Mouse (Mus musculus) forebrain, embryonic 12.5 days (tissue): ENCODE results near the gene Cdc42. TPM values are rescaled to one million over a fixed set of nuclear protein-coding genes. Genes with fewer than 3 reads are reported as not detected.

Experiments
- ATAC-seq: fragments of 200-750 bp; cut with Nextera tagmentation; 2 replicates; pipeline ENCODE4 v1.8.0; 2017; ENCODE audit warnings: moderate TSS enrichment; ENCODE audit not compliant: low FRiP score
- H3K27ac ChIP-seq: fragments of 300-500 bp; sonication (generic); 2 replicates; pipeline ENCODE4 v1.5.1; 2016; ENCODE audit warnings: mild to moderate bottlenecking
- H3K27me3 ChIP-seq: fragments of 300-500 bp; sonication (generic); 2 replicates; pipeline ENCODE4 v1.6.1; 2016; ENCODE audit warnings: mild to moderate bottlenecking
- H3K36me3 ChIP-seq: fragments of 300-500 bp; sonication (generic); replicated peaks from 2 replicates; pipeline ENCODE4 v1.6.1; 2016; ENCODE audit warnings: mild to moderate bottlenecking
- H3K4me1 ChIP-seq: fragments of 300-500 bp; sonication (generic); 2 replicates; pipeline ENCODE4 v1.6.1; 2016
- H3K4me2 ChIP-seq: fragments of 300-500 bp; sonication (generic); 2 replicates; pipeline ENCODE4 v1.6.1; 2016; ENCODE audit warnings: mild to moderate bottlenecking, moderate library complexity
- H3K4me3 ChIP-seq: fragments of 300-500 bp; sonication (generic); replicated peaks from 2 replicates; pipeline ENCODE4 v1.5.1; 2016; ENCODE audit warnings: mild to moderate bottlenecking
- H3K9ac ChIP-seq: fragments of 300-500 bp; sonication (generic); 2 replicates; pipeline ENCODE4 v1.6.1; 2016; ENCODE audit warnings: mild to moderate bottlenecking
- H3K9me3 ChIP-seq: fragments of 300-500 bp; sonication (generic); 2 replicates; pipeline ENCODE4 v1.6.1; 2016
- WGBS: fragments of 180-500 bp; shearing (Covaris S2); methylation state at CpG from one replicate; pipeline ENCODE4 v1.1.7; 2016; 5-methylcytosine and 5-hydroxymethylcytosine counted together
- polyA plus RNA-seq: library from polyadenylated mRNA; unstranded; fragments of >200 nt; fragmentation: Nextera tagmentation; extraction: Ambion mirVana; gene quantifications from 2 replicates; pipeline ENCODE4 v1.2.1, GENCODE M21; 2016

Cdc42 gene
- polyA plus RNA-seq, 1 experiment from 2014 or later: 584 TPM

DNA sequence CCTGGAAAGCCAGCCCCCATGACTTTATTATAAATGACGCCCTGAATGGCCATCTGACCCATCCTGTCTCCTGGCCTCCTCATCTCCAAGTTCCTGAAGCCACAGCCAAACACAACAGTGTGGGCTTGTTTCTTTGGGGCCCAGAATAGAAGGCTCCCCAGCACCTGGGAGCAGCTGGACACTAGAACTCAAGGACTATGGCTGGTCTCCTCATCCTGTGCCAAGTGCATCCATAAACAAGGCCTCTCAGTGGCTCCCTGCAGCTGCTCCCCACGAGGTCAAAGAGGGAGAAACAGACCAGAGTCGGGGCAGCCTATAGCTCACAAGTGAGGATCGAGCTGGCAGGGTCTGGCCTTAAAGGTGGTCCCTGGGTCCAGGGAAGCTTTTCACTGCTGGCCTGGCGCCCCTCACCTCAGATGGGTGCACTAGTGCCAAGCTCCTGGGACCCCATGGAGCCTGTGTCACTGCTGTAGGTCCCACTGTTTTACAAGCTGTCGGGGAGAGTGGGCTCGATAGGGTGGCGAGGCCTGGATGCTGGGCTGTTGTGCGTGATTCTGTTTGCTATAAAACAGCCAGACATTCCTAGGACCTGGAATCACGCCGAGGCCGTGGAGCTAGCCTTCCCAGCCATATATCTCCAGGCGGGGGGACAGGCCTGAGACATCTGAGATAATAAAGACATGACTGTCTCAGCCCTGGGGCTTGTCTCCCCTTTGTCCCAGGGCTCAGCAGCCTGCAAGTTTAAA, 51.5 kb downstream of the Cdc42 start:
- no peak overlapping the region for H3K4me3 ChIP-seq
- no peak overlapping the region for H3K9ac ChIP-seq
- no peak for ATAC-seq
- 84% methylated on average over 13 of the region's 13 CpGs for WGBS
- H3K27ac ChIP-seq: no peak overlapping the region
- H3K27me3 ChIP-seq: no peaks in the 10 kb centered on the region
- H3K4me2 ChIP-seq: no peak overlapping the region
- no peaks in the 10 kb centered on the region for H3K36me3 ChIP-seq
- peaks cover 36% of the 10 kb centered on the region for H3K4me1 ChIP-seq
- H3K9me3 ChIP-seq: no peaks in the 10 kb centered on the region

DNA sequence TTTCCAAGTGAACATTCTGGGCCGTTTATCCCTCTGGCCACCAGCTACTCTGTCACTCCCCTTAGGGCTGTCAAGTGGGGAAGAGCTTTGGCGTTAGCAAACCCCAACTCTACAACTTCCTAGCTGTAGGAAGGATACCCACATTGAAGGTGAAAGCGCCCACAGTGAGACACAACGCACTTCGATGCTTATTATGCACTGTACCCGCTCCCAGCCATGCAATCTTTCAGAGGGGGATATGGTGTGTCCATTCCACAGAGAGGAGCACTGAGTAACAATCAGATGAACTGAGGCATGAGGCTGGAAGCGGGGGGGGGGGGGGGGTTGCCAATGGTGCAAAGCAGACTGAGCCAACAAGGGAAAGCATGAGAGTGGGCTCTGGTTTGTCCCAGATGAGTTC, 52.5 kb downstream of the Cdc42 start:
- no peaks in the 10 kb centered on the region for H3K27me3 ChIP-seq
- no peak overlapping the region for H3K4me3 ChIP-seq
- H3K4me1 ChIP-seq: peaks cover 32% of the 10 kb centered on the region
- 89% methylated on average over 7 of the region's 7 CpGs for WGBS
- ATAC-seq: no peak
- H3K4me2 ChIP-seq: no peak overlapping the region
- no peak overlapping the region for H3K27ac ChIP-seq
- 0 out of 2 replicates have a peak overlapping the region, but pooled peaks have one; percentile 17 for H3K9ac ChIP-seq
- no peaks in the 10 kb centered on the region for H3K9me3 ChIP-seq
- no peaks in the 10 kb centered on the region for H3K36me3 ChIP-seq

DNA sequence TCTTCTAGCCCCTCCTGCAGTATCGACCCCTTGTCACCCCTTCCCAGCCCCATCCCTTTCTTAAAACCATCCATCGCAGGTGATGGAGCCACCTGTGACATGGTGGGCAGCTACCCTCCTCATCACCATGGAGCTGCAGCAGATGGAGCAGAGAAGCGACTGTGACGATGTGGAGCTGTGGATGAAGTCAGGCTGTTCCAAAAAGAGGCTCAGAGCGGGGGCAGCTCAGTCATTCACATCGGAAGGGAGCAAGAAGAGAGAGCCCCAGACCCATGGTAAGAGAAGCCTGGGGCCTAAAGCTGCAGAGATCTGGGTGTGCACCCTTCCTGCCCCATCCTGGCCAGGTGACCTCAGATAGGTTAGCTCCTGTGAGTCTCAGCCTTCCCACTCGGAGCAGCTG, 53.4 kb downstream of the Cdc42 start:
- H3K36me3 ChIP-seq: no peaks in the 10 kb centered on the region
- H3K9me3 ChIP-seq: no peaks in the 10 kb centered on the region
- no peak overlapping the region for H3K4me3 ChIP-seq
- ATAC-seq: no peak
- H3K27me3 ChIP-seq: no peaks in the 10 kb centered on the region
- H3K4me2 ChIP-seq: no peak overlapping the region
- no peak overlapping the region for H3K9ac ChIP-seq
- peaks cover 32% of the 10 kb centered on the region for H3K4me1 ChIP-seq
- H3K27ac ChIP-seq: no peak overlapping the region
- 92% methylated on average over 7 of the region's 7 CpGs for WGBS

DNA sequence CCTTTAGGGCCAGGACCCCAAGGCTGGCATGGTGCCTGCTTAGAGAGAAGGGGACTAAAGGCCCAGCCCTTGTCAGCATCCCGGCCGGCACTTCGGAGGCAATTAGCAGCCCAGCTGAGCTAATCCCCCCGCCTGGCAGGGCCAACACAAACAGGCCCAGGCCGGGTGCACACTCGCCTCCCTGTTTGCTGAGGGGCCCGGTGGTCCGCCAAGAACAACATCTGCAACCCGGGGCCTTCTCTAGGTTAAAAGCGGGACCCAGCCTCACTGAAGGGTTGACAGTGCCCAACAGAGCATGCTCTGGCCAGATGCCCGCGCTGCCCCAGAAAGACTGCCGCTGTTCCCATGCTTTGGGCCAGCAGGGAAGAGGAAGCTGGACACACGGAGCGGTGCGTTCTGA, 55.9 kb downstream of the Cdc42 start:
- Histone ChIP-seq H3K27me3 (no peaks in the 10 kb centered on the region), H3K9ac (no peak overlapping the region), H3K36me3 (no peaks in the 10 kb centered on the region), H3K27ac (peak overlapping the region; percentile 56; the same call in 1 of the 2 replicates), H3K9me3 (no peaks in the 10 kb centered on the region), H3K4me1 (peaks cover 23% of the 10 kb centered on the region), H3K4me3 (no peak overlapping the region), H3K4me2 (no peak overlapping the region)
- 48% methylated on average over 16 of the region's 16 CpGs for WGBS
- no peak for ATAC-seq

DNA sequence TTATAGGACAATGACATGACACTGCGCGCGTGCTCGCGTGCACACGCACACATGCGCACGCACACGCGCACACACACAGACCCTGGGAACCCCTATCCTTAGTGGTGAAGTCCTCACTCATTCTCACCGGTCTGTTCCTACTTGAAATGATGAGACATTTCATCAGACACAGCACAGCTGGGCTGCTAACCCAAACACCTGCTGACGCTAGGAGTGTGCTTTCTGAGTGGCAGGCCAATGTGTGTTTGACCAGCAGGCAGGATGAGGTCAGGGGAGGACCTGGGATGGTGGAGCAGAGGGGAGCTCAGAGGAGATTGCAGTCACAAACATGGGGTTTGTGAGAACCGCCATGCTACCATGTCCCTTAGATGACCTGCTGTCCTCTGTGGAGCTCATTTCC, 57.3 kb downstream of the Cdc42 start:
- H3K4me2 ChIP-seq: no peak overlapping the region
- 95% methylated on average over 13 of the region's 13 CpGs for WGBS

DNA sequence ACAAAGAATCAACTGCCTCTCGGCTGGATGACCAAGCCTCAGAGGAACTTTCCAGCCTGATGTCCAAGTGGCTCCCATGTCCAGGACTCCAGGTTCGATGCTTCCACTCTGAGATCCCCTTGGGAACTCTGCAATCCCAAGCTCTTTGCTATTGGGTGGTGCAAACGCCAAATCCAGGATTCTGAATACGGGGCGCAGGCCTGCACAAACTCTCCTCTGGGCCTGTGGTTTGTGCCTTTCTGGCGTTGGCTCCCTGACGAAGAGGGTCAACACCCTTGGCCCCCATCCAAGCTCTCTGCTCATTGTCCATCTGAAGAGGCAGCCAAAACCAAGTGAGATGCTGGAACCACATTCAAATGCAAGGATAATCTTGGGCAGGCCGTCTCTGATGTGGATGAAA, 59.1 kb downstream of the Cdc42 start:
- H3K36me3 ChIP-seq: no peaks in the 10 kb centered on the region
- no peak overlapping the region for H3K9ac ChIP-seq
- H3K9me3 ChIP-seq: no peaks in the 10 kb centered on the region
- H3K4me1 ChIP-seq: peaks cover 14% of the 10 kb centered on the region
- no peak for ATAC-seq
- no peak overlapping the region for H3K4me3 ChIP-seq
- no peak overlapping the region for H3K27ac ChIP-seq
- H3K27me3 ChIP-seq: no peaks in the 10 kb centered on the region
- H3K4me2 ChIP-seq: no peak overlapping the region
- WGBS: 89% methylated on average over 8 of the region's 8 CpGs

More for the DNA sequence above, 57.3 kb downstream of the Cdc42 start:
- Histone ChIP-seq H3K27ac (no peak overlapping the region), H3K4me1 (peaks cover 14% of the 10 kb centered on the region), H3K4me3 (no peak overlapping the region), H3K9ac (no peak overlapping the region), H3K27me3 (no peaks in the 10 kb centered on the region), H3K36me3 (no peaks in the 10 kb centered on the region), H3K9me3 (no peaks in the 10 kb centered on the region)
- no peak for ATAC-seq

DNA sequence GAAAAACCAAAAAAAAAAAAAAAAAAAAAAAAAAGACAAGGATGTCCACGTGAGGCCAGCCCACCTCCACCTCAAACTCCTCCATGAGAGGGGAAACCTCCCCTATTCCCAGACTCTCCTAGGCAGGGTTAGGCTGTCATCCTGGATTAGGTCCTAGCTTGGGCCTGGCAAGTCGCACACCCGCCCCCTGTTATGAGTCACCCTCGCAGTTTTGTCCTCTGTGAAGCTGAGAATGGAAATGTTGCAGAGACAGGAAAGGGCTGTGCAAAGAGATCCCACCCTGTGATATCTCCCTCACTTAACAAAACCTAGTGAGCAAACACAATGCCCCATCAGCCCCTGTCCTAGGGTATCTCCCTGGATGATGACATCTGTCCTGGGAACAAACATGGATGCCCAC, 59.9 kb downstream of the Cdc42 start:
- Histone ChIP-seq H3K36me3 (no peaks in the 10 kb centered on the region), H3K9ac (no peak overlapping the region), H3K9me3 (no peaks in the 10 kb centered on the region), H3K27ac (no peak overlapping the region), H3K4me3 (no peak overlapping the region), H3K4me2 (no peak overlapping the region), H3K4me1 (peaks cover 14% of the 10 kb centered on the region), H3K27me3 (no peaks in the 10 kb centered on the region)
- 87% methylated on average over 4 of the region's 4 CpGs for WGBS
- no peak for ATAC-seq

DNA sequence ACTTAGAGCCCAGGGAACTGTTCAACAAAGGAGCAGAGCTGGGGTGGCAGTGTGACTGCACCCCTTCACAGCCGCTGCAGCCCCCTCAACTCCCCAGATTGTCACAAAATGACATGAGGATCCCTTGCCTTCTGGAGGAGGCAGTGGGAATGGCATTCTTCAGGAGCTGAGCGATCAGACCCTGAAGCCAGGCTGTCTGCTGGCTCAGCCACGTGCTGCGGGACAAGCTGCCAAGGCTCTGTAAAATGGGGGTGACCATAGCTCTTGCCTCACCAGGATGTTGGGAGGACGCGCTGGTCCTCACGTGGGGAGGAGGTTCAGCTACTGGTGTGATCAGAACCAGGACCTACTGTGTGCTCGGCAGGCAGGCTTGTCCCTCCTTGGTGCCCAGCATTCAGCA, 62.6 kb downstream of the Cdc42 start:
- Histone ChIP-seq H3K4me3 (no peak overlapping the region), H3K27ac (no peak overlapping the region), H3K9me3 (no peaks in the 10 kb centered on the region), H3K4me2 (no peak overlapping the region), H3K36me3 (no peaks in the 10 kb centered on the region), H3K4me1 (no peaks in the 10 kb centered on the region), H3K9ac (no peak overlapping the region), H3K27me3 (no peaks in the 10 kb centered on the region)
- WGBS: 85% methylated on average over 8 of the region's 8 CpGs
- ATAC-seq: no peak

DNA sequence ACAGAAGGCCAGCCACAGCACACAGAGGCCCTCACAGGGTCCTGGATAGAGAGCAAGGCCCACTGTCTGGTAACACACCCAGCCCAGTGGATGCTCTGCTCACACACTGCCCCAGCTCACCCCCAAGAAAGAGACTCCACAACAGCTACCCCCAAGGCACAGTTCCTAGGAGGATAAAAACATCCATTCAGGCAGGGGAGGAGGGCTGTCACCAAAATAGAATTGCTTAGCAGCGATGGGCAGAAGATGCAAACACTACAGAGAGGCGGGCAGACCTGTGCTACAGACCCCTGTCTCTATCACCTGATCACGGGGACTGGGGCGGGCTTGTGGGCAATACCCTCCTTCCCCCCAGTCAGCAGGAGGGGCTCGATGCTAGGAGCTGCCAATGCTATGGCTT, 63.0 kb downstream of the Cdc42 start:
- Histone ChIP-seq H3K27ac (no peak overlapping the region), H3K27me3 (no peaks in the 10 kb centered on the region), H3K4me2 (no peak overlapping the region), H3K9me3 (no peaks in the 10 kb centered on the region), H3K9ac (no peak overlapping the region), H3K36me3 (no peaks in the 10 kb centered on the region), H3K4me3 (no peak overlapping the region), H3K4me1 (no peaks in the 10 kb centered on the region)
- no peak for ATAC-seq
- 85% methylated on average over 5 of the region's 5 CpGs for WGBS

DNA sequence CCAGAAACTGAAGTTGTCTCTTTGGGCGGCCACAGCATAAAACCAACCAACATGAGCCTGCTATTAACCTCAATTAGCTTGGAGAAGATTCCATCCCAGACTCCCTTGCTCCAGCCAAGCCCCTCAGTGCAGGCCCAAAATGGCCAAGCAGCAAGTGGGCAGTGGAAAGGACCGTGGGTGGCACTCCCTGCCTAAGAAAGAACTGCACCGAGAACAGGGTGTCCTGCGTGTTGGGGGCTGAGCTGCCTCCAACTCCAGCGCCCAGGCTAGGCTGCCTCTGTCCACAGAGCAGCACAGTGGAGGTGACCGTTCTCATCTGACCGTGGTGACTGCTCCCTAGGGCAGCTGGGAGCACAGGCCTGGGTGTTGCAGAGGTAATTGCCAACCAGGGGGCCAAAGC, 63.5 kb downstream of the Cdc42 start:
- Histone ChIP-seq H3K4me3 (no peak overlapping the region), H3K36me3 (no peaks in the 10 kb centered on the region), H3K9ac (no peak overlapping the region), H3K4me1 (no peaks in the 10 kb centered on the region), H3K27me3 (0 out of 2 replicates have a peak, but pooled peaks cover 4% of the 10 kb centered on the region), H3K27ac (no peak overlapping the region), H3K4me2 (no peak overlapping the region), H3K9me3 (no peaks in the 10 kb centered on the region)
- WGBS: 86% methylated on average over 7 of the region's 7 CpGs
- no peak for ATAC-seq

DNA sequence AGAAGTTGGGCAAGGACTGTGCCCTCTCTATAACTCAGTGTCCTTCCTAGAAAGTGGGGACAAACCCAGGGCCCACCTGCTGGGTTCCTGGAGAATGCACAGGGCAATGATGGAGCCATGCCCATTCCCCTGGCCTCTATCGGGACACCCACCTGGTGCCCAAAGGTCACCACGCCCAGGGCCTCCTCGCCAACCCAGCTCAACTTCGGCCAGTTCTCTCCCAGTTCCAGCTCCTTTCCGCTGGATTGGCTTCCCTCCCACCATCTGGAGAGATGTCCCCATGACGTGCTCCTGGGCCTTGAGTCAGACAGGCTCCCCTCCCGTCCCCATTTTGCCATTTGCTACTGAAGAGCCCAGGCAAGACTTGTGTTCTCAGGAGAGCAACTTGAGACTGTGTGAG, 64.9 kb downstream of the Cdc42 start:
- H3K4me1 ChIP-seq: no peaks in the 10 kb centered on the region

DNA sequence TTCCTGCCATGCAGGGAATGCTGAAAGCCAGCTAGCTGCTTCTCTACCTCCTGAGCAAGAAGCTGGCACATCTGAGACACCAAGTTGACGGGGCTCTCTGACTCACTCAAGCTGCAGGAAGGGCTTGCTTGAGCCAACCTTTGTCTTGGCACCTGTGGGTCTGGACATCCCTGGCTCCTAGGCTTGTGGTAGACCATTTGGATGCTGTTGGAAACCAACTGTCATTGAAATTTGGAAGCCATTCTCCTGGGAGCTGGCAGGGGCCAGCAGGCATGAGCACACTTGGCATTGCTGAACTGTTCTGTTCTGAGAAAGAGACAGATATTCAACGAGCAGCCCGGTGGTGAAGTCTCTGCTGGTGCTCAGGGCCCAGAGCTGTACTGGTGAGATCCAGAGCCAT, 67.3 kb downstream of the Cdc42 start:
- Histone ChIP-seq H3K4me3 (no peak overlapping the region), H3K27me3 (peaks cover 20% of the 10 kb centered on the region), H3K9ac (no peak overlapping the region), H3K9me3 (no peaks in the 10 kb centered on the region), H3K36me3 (no peaks in the 10 kb centered on the region), H3K27ac (no peak overlapping the region), H3K4me1 (no peaks in the 10 kb centered on the region), H3K4me2 (no peak overlapping the region)
- WGBS: 81% methylated on average over 3 of the region's 3 CpGs
- no peak for ATAC-seq

More for the DNA sequence above, 64.9 kb downstream of the Cdc42 start:
- H3K36me3 ChIP-seq: no peaks in the 10 kb centered on the region
- H3K4me3 ChIP-seq: no peak overlapping the region
- 85% methylated on average over 7 of the region's 7 CpGs for WGBS
- H3K27me3 ChIP-seq: 0 out of 2 replicates have a peak, but pooled peaks cover 5% of the 10 kb centered on the region
- no peak overlapping the region for H3K27ac ChIP-seq
- ATAC-seq: no peak
- H3K4me2 ChIP-seq: no peak overlapping the region
- H3K9me3 ChIP-seq: no peaks in the 10 kb centered on the region
- H3K9ac ChIP-seq: no peak overlapping the region

DNA sequence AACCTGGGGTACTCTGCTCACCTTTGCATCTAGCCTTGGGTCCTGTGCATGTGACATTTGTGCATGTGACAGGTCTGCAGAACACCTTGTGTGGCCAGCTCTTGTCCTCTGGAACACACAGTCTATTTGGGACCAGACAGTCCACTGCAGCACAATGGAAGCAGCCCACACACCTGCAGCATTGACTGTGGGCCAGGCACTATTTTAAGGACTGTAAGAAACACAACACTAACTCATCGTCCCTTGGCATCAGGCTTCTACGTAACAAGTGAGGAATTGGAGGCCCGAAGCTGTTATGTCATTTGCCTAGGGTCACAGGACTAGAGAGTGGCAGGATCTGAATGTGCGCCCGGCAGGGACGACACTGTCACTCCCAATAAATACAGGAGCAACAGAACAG, 67.8 kb downstream of the Cdc42 start:
- Histone ChIP-seq H3K9ac (no peak overlapping the region), H3K4me1 (no peaks in the 10 kb centered on the region), H3K4me2 (no peak overlapping the region), H3K36me3 (no peaks in the 10 kb centered on the region), H3K4me3 (no peak overlapping the region), H3K27ac (no peak overlapping the region), H3K27me3 (peaks cover 22% of the 10 kb centered on the region), H3K9me3 (no peaks in the 10 kb centered on the region)
- no peak for ATAC-seq
- WGBS: 92% methylated on average over 6 of the region's 6 CpGs
